Mouse (Mus musculus): ENCODE results near the gene Gpr34.

Gene Gpr34

DNA sequence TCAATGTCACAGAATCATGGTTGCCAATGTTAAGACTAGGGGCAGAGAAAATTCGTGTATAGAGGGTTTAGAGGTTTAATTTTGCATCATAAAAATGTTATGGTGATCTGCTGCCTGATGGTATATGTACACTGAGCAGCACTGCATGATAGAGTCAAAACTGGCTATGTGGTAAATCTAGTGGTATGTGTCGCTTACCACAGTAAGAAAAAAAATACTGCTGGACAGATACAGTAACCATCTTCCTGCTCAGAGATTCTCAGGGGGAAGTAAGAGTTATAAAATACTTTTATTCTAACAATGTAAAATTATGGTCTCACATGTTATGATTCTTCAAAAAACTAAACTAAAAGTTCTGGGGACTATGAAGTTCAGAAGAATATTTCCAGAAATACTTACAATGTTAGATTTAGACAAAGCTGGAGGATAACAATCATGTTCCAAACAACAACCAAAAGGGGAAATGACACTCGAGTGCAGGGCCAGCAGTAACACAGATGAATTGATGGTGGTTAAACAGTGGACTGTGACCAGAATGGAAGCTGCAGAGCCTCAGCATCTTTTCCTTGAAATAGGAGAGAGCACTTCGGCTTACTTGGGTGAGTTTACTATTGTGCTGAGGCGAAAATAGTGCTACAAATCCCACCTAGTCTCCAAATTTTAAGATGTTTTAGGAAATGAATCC lies at the start of gene Gpr34:
Gene Gpr34 (plus strand): TSS at position 491 of the 685 bp plus-strand sequence.
- no peak for DNase-seq (ENCODE audit: low spot score in 2 of 2)

DNA sequence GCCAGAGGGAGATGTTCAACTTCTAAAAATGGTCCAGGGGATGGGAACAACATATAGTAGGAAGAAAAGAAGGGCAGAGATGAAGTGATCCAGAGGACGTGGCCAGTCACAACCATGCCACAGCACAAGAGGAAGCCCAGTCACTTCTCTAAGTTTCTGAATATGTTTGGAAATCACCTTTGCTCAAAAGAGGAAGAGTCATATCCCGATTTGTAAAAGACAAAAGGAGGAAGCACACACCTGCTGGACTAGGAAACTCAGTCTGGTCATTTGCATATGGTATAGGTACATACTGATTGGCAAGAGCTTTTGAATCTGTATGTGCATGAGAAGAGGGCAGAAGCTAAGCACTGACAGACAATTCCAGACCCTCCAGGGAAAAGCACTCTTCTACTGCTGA lies 32.5 kb upstream of the Gpr34 start:
- no peak for DNase-seq (ENCODE audit: low spot score in 2 of 2)

DNA sequence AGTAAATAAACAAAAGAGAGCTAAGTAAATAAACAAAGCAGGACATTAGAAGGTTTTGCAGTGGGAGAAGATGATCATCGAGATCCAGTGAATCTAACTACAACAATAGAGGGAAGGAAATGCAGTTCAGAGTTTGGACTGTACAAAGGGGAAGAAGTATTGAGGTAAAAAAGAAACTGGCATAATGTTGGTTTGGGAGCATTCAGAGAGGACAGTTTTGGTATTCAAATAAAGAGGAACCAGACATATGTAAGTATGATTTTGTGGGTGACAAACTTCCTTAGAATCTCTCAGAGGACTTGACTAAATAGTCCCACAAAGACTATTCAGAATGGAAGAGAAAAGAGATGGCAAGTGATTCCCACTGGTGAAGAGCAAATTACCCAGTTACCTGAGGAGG lies 31.9 kb upstream of the Gpr34 start:
- no peak for DNase-seq (ENCODE audit: low spot score in 2 of 2)

DNA sequence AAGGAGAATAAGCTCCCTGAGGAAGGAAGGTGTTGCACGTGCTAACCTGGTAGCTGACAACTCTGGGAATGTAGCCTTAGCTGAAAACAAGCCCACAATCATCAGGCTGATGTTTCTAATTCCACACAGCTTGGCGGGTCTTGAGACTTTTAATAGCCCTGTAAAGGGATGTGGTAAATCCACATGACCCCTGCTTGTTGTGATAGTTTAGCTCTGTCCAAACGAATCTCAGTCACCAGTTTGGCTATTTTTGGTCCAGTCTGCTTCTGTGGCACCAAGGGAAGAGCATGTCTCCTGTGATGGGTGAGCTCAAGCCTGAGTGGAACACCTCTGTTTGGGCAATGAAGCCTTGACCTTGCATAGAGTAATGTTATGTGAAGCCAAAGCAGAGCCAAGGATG lies 25.1 kb upstream of the Gpr34 start:
- no peak for DNase-seq (ENCODE audit: low spot score in 2 of 2)

DNA sequence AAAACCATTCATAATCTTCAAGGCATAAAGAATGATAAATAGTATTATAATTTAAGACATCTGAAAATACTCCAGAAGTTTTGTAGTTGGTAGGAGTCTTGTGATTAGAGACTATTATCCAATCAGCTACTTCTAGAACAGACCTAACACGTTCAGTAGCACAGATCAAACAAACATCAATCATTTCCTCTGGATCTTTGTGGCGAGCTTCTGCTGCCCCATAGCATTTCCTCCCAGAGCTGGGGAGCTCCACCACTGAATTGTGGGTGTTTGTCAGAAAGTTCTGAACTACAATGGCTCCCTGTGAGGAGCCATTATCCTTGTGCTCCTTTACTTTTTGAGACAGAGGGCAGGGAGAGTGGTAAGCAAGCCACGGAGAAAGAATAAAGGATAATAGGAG lies 24.1 kb upstream of the Gpr34 start:
- DNase-seq (ENCODE audit: low spot score in 2 of 2) = no peak

DNA sequence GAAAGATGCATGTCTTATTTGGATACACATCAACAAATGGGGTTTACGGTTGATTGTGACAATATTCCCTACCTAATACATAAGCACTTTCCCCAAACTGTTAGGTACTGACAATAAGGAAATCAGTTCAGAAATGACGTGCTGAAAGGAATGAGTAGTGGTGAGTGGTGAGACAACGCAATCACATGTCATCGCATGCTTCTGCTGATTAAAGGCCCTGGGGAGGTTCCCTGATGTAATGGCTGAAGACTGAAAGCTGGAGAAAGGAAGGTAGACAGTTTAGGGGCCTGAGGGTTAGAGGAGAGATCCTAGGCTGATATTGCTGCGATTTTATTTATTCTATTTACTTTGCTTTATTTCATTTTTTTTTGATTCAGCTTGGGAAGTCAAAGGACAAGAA lies 20.8 kb upstream of the Gpr34 start:
- no peak for DNase-seq (ENCODE audit: low spot score in 2 of 2)

DNA sequence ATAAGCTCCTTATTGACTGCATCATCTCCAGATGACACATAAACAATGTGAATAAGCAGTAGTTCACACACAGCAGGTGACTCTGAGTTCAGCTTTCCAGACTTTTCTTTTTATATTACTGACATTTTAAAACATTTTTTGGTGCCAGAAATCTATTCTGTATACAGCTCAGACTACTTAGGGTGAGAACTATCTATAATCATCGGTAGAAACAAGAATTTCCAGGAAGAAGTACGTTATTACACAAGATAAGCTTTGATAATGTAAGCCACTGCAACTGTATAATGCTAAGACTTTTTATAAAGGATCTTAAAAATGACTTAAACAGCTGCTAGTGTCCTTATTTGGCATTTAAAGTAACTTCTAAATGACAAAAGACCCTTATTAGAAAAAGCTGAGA lies 19.8 kb upstream of the Gpr34 start:
- DNase-seq (ENCODE audit: low spot score in 2 of 2) = no peak

DNA sequence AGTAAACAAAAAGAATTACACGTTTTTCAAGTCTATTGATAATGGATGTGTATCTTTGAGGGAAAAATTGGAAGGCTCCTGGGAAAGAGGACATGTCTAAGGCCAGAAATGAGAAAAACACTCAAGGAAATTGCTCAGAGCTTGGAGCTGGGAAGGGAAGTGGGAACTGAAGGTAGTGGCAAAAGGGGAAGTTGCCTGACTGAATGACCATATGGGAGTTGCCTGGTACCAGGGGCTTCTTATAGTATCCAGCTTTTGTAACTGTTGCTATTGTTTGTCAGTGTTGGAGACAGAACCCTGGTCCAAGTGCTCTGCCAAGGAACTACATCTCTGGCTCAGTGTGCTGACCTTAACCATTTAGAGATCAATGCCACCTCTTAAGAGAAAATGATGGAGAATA lies 15.2 kb upstream of the Gpr34 start:
- no peak for DNase-seq (ENCODE audit: low spot score in 2 of 2)

DNA sequence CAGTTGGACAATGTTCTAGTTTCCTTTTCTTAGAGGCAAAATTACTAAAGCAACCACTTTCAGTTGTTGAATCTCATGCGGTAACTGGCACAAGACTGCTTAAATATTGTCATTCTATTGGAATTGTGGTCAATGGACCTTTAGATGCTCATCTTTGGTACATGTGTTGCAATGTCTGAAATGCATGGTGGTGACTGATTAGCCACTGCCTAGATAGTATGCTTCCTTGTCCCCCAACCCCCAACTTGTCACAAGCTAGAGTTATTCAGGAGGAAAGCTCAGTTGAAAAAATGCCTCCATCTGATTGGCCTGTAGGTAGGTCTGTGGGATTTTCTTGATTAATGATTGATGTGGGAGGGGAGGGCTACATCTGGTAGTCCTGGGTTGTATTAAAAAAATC lies 14.6 kb upstream of the Gpr34 start:
- no peak for DNase-seq (ENCODE audit: low spot score in 2 of 2)

DNA sequence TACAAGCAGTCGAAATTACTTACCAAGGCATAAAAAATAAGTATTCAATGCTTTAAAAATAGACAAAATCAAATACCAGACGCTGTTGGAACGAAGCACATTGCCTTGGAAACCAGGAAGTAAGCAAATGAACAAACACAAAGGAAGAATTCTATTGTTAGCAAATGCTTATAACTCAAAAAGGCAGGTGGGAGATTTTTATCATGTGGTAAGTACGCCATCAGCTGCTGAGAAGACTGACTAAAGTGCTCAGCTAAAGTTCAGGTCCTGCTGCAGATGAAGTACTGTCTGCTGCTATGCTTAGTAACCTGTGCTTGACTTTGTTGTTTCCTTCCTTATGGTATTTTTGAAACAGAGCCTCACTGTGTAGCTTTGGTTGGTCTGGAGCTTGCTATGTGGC lies 13.4 kb upstream of the Gpr34 start:
- no peak for DNase-seq (ENCODE audit: low spot score in 2 of 2)

DNA sequence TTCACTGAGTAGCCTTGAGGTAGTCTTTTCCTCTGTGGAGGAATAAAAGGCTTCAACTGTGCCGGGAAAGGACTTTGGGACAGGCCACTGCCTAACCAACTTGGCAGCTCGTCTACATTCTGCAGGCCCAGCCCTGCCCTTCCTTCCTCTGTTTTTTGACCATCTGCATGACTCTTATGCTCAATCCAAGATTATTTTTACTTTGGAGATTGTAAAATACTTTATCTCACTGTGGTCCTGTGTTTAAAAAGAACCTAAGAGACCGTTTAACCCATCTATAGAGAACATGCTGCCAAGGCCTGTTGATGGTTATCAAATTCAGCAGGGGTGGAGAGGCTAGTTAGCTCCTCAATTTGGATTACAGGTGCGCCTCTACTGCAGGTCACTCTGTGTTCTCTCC lies 10.4 kb upstream of the Gpr34 start:
- DNase-seq (ENCODE audit: low spot score in 2 of 2) = no peak

DNA sequence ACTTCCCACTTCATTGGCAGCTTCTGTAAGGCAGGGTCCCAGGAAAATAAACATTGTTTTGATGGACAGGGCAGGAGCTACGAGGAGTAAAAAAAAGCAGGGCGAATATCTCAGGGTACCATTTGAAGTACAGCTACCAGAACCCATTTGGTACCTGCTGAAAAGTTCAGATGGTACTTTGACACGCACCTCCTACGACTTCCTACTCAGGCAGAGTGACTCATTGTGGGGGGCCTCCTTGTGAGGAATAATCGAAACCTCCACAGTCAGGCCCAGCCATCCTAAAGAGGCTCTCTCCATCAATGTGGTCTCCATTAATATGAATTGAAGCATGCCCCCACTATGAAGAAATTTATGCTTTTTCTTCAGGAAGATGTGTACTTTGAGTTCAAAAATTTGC lies 9.2 kb upstream of the Gpr34 start:
- DNase-seq (ENCODE audit: low spot score in 2 of 2) = no peak

DNA sequence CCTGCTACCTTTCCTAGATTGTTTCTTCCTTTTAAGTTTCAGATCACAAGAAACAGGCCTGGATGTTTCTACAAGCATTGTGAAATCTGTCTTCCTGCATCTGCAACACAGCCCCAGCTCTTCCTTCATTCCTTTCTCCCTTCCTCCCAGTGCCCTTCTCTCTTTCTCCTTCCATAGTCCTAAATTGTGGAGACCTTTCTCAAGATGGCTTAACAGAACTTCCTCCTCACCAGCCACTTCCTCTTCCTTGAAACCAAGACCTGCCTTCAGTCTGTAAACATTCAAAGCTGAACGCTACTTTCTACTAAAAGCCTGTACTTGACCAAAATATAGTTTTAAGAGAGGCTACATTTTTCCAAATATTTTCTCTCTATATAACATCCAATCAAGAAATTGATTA lies 4.5 kb downstream of the Gpr34 start:
- no peak for DNase-seq (ENCODE audit: low spot score in 2 of 2)

DNA sequence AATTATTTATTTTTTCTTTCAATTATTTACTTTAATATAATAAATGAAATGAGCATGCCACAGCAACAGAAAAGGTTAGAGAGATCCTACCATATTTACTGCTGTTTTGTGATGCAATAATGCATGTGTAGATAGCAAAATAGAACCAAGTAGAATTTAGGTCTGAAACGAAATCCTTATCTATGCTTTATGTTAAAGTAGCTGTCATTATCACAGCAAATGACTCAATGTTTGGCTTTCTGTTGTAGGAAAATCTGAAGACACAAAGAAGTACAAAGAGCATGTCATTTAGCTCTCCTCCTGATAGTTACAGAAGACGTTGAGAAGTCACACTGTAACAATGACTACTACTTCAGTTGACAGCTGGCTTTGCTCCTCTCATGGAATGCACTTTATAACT lies 7.0 kb downstream of the Gpr34 start:
- no peak for DNase-seq (ENCODE audit: low spot score in 2 of 2)

DNA sequence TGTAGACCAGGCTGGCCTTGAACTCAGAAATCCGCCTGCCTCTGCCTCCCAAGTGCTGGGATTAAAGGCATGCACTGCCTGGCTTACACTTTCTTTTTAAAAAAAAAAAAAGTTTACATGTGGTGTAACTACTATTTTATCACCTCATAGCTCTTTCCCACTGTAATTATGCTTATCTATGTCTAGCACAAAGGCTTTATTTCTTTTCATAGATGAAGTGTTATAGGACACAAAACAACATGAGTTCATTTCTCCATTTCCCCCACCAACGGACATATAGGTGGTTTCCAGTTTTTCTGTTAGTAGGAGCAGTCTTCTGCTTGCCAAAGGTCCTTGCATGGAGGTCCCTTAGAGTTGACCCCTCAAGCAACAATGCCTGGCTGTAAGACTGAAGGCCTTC lies 20.0 kb downstream of the Gpr34 start:
- DNase-seq (ENCODE audit: low spot score in 2 of 2) = no peak

DNA sequence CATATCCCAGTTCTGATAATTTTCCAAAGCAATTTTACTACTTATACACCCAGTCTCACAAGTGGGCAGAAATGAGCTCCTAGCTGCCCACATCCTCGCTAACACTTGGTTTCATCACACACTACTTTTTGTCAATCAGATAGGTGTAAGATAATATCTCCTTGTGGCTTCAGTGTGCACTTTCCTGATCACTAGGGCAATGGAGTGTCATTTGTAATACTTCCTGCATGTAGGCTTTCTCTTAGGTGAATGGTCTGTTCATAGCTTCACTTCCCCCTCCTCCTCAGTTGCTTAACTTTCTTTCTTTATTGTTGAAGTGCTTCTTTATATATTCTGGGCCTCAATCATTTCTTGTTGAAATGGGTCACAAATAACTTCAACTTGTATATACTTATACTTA lies 20.4 kb downstream of the Gpr34 start:
- no peak for DNase-seq (ENCODE audit: low spot score in 2 of 2)

DNA sequence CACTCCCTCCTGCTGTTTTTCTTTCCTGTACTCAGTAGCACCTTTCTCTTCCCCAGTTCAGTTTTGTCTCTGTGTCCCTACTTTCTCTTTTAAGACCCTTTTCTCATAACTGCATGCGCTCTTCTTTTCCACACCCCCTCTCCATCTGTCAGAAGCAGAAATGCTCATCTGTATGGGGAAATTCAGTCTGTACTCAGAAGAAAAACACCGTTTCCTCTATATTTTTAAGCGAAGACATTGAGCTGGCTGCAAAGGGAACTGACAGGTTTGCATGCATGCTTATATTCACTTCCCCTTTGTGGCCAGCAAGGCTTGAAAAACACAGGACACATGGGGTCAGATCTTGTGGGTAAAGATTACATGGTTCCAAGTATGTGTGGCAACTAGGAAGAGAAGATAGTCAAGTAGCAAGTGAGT lies 23.1 kb downstream of the Gpr34 start:
- DNase-seq (ENCODE audit: low spot score in 2 of 2) = no peak

DNA sequence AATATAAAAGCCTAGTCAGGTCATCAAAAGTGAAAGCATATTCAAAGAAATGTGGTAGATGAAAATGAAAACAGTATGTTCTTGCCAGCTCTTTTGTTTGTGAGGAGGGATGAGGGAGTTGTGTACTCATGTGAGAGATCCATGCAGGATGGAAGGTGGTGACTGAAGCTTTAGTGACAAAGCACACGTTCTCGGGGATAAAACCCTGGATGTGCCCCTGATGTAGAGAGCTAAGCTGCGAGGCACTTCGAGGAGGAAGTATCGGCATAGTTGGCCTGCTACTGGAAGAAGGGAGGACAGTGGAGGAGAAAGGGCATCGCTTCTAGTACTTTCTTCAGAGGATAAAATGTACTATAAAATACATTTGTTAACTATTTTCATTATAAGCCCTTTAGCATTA lies 24.0 kb downstream of the Gpr34 start:
- DNase-seq (ENCODE audit: low spot score in 2 of 2) = no peak

DNA sequence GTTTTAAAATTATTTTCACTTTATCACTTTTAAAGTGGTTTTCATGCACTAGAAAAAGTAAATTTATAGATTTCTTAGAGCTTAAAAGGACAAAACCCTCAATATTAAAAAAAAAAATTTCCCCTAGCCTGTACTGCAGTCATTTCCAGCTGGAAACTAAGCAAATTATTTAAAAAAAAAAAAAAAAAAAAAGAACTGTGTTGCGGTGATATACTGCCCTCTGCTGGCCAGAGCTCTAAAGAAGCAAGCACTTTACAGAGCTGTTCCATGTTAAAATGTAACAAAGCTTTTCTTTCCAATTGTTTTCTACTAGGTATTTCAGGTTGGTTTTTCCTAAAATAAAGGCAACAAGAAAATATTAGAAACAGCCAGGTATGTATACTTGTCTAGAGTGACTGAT lies 24.8 kb downstream of the Gpr34 start:
- DNase-seq (ENCODE audit: low spot score in 2 of 2) = peak in 1 of 2 experiments; percentile 14

DNA sequence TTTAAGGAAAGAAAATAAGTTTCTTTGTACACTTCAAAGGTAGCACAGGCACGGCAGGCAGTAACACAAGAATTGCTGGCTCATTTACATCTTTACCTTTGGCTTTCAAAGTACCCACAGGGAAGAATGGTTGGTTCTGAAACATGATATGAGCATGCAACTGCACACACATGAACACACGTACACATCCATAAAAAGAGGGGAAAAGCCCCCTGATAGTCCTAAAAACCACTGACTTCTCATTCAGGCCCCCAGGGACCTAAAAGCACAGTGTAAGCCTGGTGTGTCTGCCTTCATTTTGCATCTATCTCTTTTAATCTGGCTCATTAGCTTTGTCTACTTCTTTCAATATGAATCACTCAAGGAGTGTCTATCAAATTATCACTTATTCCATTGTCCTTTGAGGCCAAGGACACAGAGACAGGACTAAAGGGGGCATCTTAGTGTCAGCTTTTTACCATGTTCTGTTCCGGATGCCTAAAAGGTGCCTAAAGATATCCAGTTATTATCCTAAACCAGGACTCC lies 26.8 kb downstream of the Gpr34 start:
- DNase-seq (ENCODE audit: low spot score in 2 of 2) = no peak

DNA sequence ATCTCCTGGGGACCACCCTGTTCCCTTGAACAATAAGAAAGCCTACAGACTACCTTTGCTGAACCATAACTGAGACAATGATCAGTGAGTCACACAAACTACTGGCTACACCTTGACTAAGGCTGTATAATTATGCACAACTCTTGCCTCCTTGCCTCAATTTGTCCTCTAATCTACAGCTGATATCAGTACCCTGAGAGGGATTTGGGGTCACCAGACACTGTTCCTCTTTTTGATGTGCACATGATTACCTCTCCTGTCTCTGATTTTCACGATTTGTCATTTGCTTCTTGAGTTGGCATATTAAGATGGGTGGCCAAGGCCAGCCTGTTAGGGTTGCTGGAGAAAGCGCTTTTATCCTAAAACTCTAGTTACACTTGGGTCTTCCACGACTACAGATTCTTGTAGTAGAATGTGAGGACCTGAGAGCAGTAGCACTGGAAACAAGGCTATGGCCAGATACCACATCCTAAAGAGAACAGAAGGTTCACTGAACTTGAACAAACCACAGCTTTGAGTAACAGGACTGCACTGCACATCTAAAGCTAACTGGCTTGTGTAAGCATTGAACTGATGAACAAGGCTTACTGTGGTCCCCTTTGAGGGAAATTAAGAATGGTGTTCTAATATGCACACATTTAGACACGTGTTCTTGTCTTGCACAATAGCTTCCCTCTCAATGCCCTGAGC lies 27.5 kb downstream of the Gpr34 start:
- DNase-seq (ENCODE audit: low spot score in 2 of 2) = no peak

DNA sequence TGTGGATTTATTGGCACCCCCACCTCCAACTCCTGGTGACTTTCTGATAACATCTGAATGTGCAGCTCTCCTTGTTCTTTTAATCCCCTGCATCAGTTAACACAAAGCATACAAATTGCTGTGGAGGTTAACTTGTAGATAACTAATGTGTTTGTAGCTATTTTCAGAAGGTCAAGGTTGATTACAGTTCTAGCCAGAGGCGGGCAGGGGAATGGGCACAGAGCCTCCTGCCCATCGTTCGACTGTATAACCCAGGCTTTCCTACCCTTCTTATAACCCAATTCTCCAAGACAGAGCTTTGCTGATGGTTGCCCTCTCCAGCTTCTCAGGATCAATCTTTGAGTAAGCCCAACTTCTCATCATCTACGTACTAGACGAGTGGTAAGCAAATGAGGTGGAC lies 29.2 kb downstream of the Gpr34 start, which contains the start of gene Gpr82:
Gene Gpr82 (plus strand): TSS at position 301 of the 400 bp plus-strand sequence.
- DNase-seq (ENCODE audit: low spot score in 2 of 2) = no peak

DNA sequence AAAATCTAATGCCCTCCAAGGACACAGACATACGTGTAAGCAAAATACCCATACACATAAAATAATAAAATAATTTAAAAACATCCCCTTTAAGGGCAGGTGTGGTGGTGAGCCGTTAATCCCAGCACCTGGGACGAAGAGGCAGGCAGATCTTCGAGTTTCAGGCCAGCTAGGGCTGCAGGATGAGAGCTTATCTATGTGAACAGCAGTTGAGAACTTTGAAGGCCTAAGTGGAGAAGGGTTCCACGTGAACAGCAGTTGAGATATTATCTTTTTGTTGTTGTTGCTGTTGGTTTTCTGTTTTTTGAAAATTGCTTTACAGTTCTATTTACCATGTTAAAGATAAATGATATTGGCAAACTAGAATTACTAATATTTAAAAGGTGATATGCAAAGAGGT lies 37.0 kb downstream of the Gpr34 start:
- DNase-seq (ENCODE audit: low spot score in 2 of 2) = no peak

Measured in urinary bladder, postnatal 36 days (tissue).